Comparison of ENCODE assay signal across 24 mouse cellular contexts in the genomic region with DNA sequence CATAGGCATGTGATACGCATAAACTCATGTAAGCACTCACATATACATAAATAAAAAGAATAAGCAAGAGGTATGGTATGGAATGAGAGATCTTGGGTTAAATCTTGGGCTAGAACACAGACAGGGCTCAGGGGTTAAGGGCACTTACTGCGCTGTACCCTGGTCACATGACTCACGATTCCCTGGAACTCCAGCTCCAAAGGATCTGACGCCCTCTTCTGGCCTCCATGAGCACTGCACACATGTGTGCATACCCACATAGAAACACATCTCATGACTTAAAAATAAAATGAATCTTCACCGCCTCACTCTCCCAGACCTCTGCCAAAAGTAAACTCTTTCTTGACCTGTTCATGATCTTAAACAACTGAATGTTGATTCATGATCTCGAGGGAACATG. TPM values are rescaled to one million over a fixed set of nuclear protein-coding genes. Genes with fewer than 3 reads are reported as not detected.
A peak's percentile ranks its signal among the peaks of the same experiment; 100 is the strongest.
DNase-seq lines count a peak whose midpoint lies in the region; ATAC-seq and TF ChIP-seq lines count a peak whose summit lies in the region.
"Had no signal": no experiment of that assay in that cellular context is flagged by ENCODE, and none has a peak within 500 bp of the region (broad histone marks: within the 10 kb centered on the region; RNA-seq: fewer than 3 reads in every experiment).

No protein-coding gene starts in this region.

- 88% methylated on average over 6 of the region's 6 CpGs for WGBS in cerebellum, adult 2 months
- 58% methylated on average over 6 of the region's 6 CpGs for WGBS in liver, embryonic 14.5 days (ENCODE audit: insufficient replicate concordance)
- WGBS in limb, embryonic 10.5 days: 91% methylated on average over 6 of the region's 6 CpGs

- no peak overlapping the region for H3K9ac ChIP-seq in liver, embryonic 14.5 days (replicated peaks)
- no peak overlapping the region for H3K9ac ChIP-seq in ES-Bruce4 (ENCODE audit: low read depth, poor library complexity, severe bottlenecking)
- H3K9ac ChIP-seq: embryonic facial prominence, embryonic 15.5 days; forebrain, embryonic 15.5 days; hindbrain, embryonic 12.5 days; midbrain, embryonic 13.5 days had no signal

- H3K4me1 ChIP-seq in cerebellum, adult 2 months (ENCODE audit: control insufficient read depth, insufficient read depth, low read length): no peaks in the 10 kb centered on the region
- H3K4me1 ChIP-seq in liver, embryonic 14.5 days (replicated peaks; ENCODE audit: control insufficient read depth in 2 of 2, insufficient read depth in 2 of 2, low read length in 1 of 2): no peaks in the 10 kb centered on the region
- no peaks in the 10 kb centered on the region for H3K4me1 ChIP-seq in ES-Bruce4 (ENCODE audit: control insufficient read depth, insufficient read depth, low read length)
- H3K4me1 ChIP-seq in limb, embryonic 10.5 days: peaks cover 54% of the 10 kb centered on the region
- H3K4me1 ChIP-seq: forebrain, embryonic 15.5 days; megakaryocyte, embryonic 14.5 days had no signal

- DNase-seq in cerebellum, adult 2 months: no peak
- no peak for DNase-seq in cerebellum, postnatal 36 days
- no peak for DNase-seq in liver, embryonic 14.5 days (ENCODE audit: low read depth in 3 of 3, low spot score in 3 of 3)
- DNase-seq in liver: no peak
- no peak for DNase-seq in limb, embryonic 10.5 days (ENCODE audit: low spot score)
- DNase-seq in frontal cortex, postnatal 14 days (ENCODE audit: low spot score in 2 of 2): no peak
- DNase-seq: adrenal gland, postnatal 25 days; cerebellum, adult 9-10 months; gastrocnemius, postnatal 10 days; heart, adult 18-20 months; kidney, adult 18-20 months; kidney, postnatal 14 days; lung, postnatal 36 days; thymus, postnatal 25 days had no signal

- no peak overlapping the region for H3K4me2 ChIP-seq in liver, embryonic 14.5 days (ENCODE audit: low read depth)
- H3K4me2 ChIP-seq: embryonic facial prominence, embryonic 15.5 days; forebrain, embryonic 15.5 days; hindbrain, embryonic 12.5 days; midbrain, embryonic 13.5 days had no signal

- TF ChIP-seq POLR2A in cerebellum, adult 2 months (IDR thresholded peaks at IDR 0.05; ENCODE audit: borderline replicate concordance, insufficient read depth, low read length): no peak
- no peak for TF ChIP-seq POLR2A in ES-Bruce4 (IDR thresholded peaks at IDR 0.05; ENCODE audit: insufficient read depth, low read length)

- no peaks in the 10 kb centered on the region for H3K9me3 ChIP-seq in liver, embryonic 14.5 days (ENCODE audit: control insufficient read depth, low read length)
- H3K9me3 ChIP-seq in ES-Bruce4 (replicated peaks; ENCODE audit: control insufficient read depth, insufficient read depth, low read length, poor library complexity, severe bottlenecking): no peaks in the 10 kb centered on the region
- H3K9me3 ChIP-seq in limb, embryonic 10.5 days (replicated peaks): no peaks in the 10 kb centered on the region
- H3K9me3 ChIP-seq: embryonic facial prominence, embryonic 15.5 days; forebrain, embryonic 15.5 days; hindbrain, embryonic 12.5 days; midbrain, embryonic 13.5 days had no signal

- ATAC-seq in liver, embryonic 14.5 days (ENCODE audit: insufficient read depth): no peak
- ATAC-seq: forebrain, embryonic 15.5 days; midbrain, embryonic 13.5 days had no signal

- H3K27me3 ChIP-seq in cerebellum, adult 2 months (ENCODE audit: control insufficient read depth, insufficient read depth, low read length): no peaks in the 10 kb centered on the region; the same call in 1 of the 2 replicates
- no peaks in the 10 kb centered on the region for H3K27me3 ChIP-seq in liver, embryonic 14.5 days (ENCODE audit: control insufficient read depth, insufficient read depth, low read length)
- H3K27me3 ChIP-seq in ES-Bruce4 (ENCODE audit: control insufficient read depth, insufficient read depth, low read length, poor library complexity, severe bottlenecking): no peaks in the 10 kb centered on the region
- peaks cover 25% of the 10 kb centered on the region for H3K27me3 ChIP-seq in limb, embryonic 10.5 days (ENCODE audit: low read depth, poor library complexity, severe bottlenecking)
- H3K27me3 ChIP-seq: forebrain, embryonic 15.5 days; midbrain, embryonic 13.5 days had no signal

- H3K36me3 ChIP-seq in liver, embryonic 14.5 days (replicated peaks; ENCODE audit: control insufficient read depth, insufficient read depth, low read depth): no peaks in the 10 kb centered on the region
- H3K36me3 ChIP-seq in ES-Bruce4 (ENCODE audit: control insufficient read depth, insufficient read depth, low read length, poor library complexity, severe bottlenecking): no peaks in the 10 kb centered on the region
- H3K36me3 ChIP-seq in limb, embryonic 10.5 days: no peaks in the 10 kb centered on the region
- H3K36me3 ChIP-seq: embryonic facial prominence, embryonic 15.5 days; forebrain, embryonic 15.5 days; hindbrain, embryonic 12.5 days; midbrain, embryonic 13.5 days had no signal

- H3K4me3 ChIP-seq in cerebellum, adult 2 months (replicated peaks; ENCODE audit: insufficient read depth, low read depth, low read length): no peak overlapping the region
- no peak overlapping the region for H3K4me3 ChIP-seq in liver, embryonic 14.5 days (ENCODE audit: insufficient read depth in 1 of 2, low read depth in 2 of 2, low read length in 2 of 2)
- no peak overlapping the region for H3K4me3 ChIP-seq in ES-Bruce4 (ENCODE audit: low read depth, low read length)
- no peak overlapping the region for H3K4me3 ChIP-seq in limb, embryonic 10.5 days
- H3K4me3 ChIP-seq: embryonic facial prominence, embryonic 15.5 days; forebrain, embryonic 15.5 days; hindbrain, embryonic 12.5 days; megakaryocyte, embryonic 14.5 days; midbrain, embryonic 13.5 days had no signal

- TF ChIP-seq EP300 in liver, embryonic 14.5 days (IDR thresholded peaks at IDR 0.05; ENCODE audit: low read depth): no peak
- no peak for TF ChIP-seq EP300 in ES-Bruce4 (IDR thresholded peaks at IDR 0.05; ENCODE audit: insufficient read depth, low read depth, low read length)

- TF ChIP-seq CTCF in cerebellum, adult 2 months (IDR thresholded peaks at IDR 0.05; ENCODE audit: borderline replicate concordance, insufficient read depth, low read depth, low read length): peak; percentile 5; the same call in 1 of the 2 replicates
- peak; percentile 26; the same call in 1 of the 2 replicates for TF ChIP-seq CTCF in liver, embryonic 14.5 days (IDR thresholded peaks at IDR 0.05; ENCODE audit: low read depth)
- TF ChIP-seq CTCF in ES-Bruce4 (IDR thresholded peaks at IDR 0.05; ENCODE audit: low read depth, low read length): peak; percentile 47

- no peak overlapping the region for H3K27ac ChIP-seq in cerebellum, adult 2 months (ENCODE audit: insufficient read depth, low read length)
- no peak overlapping the region for H3K27ac ChIP-seq in liver, embryonic 14.5 days
- no peak overlapping the region for H3K27ac ChIP-seq in ES-Bruce4 (ENCODE audit: insufficient read depth, low read length)
- peak overlapping the region; percentile 46; the same call in 1 of the 2 replicates for H3K27ac ChIP-seq in limb, embryonic 10.5 days
- H3K27ac ChIP-seq: embryonic facial prominence, embryonic 15.5 days; forebrain, embryonic 15.5 days; hindbrain, embryonic 12.5 days; midbrain, embryonic 13.5 days had no signal

RNA-seq across cellular contexts. Expression of a gene that starts 46.5 kb away (rescaled TPM):
- not detected in 2 replicates for polyA plus RNA-seq in cerebellum, adult 2 months (2012; rRNA removed)
- polyA plus RNA-seq in liver, embryonic 14.5 days (2012; rRNA removed): not detected in 2 replicates
- not detected in 2 replicates for polyA plus RNA-seq in liver, embryonic 14.5 days (2014; fragmentation: Nextera tagmentation; extraction: Ambion mirVana)
- not detected in 2 replicates for polyA plus RNA-seq in ES-Bruce4 (2011; ENCODE audit: insufficient read depth, insufficient read length, low read depth, missing spikeins)
- not detected in 2 replicates for polyA plus RNA-seq in limb, embryonic 10.5 days (2016; fragmentation: Nextera tagmentation; extraction: Ambion mirVana)
- polyA plus RNA-seq: brain, embryonic 14.5 days; embryonic facial prominence, embryonic 15.5 days; forebrain, embryonic 15.5 days; heart, embryonic 14.5 days; hindbrain, embryonic 12.5 days; limb, embryonic 14.5 days; liver, embryonic 16.5 days; midbrain, embryonic 13.5 days had no signal
